Mouse (Mus musculus): ENCODE results near the gene Zhx3.

The Zhx3 gene

GRCm38 (mm10) chr2:160872890-160873382, at the start of gene Zhx3:
TSS of gene Zhx3 (minus strand) at chr2:160872998.
- peak; percentile 28 for DNase-seq (ENCODE audit: low read depth, low spot score)

DNA sequence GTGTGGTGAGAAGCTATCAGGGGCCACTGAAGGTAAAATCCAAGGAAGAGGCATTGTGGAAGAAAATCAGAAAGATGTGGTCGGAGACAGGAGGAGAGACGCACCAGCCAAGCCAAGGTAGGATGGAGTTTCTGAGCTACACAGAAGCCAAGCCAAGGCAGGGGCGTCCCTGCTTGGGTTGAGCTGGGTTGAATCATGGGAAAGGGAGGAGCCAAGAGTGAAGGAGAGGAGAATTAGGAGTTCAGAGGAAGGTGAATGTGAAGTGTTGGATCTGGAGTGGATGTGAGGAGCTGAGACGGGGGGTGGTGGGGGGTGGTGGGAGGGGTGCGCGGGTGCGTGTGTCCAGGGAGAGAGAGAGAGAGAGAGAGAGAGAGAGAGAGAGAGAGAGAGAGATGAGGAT, 48.5 kb upstream of the Zhx3 start:
- DNase-seq (ENCODE audit: low read depth, low spot score), result no peak

DNA sequence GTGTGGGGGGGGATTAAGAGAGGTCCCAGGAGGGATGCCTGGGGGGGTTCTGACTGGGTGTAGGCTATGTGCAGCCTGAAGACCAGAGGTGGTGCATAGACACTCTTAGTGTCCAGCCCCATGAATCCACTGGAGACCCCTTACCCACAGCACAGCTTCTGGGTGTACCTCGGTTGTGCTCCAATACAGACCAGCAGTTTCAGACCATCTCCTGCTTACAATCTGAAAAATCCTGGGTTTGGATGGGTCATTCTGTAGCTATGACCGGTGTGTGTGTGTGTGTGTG, 46.1 kb upstream of the Zhx3 start:
- DNase-seq (ENCODE audit: low read depth, low spot score), result no peak

DNA sequence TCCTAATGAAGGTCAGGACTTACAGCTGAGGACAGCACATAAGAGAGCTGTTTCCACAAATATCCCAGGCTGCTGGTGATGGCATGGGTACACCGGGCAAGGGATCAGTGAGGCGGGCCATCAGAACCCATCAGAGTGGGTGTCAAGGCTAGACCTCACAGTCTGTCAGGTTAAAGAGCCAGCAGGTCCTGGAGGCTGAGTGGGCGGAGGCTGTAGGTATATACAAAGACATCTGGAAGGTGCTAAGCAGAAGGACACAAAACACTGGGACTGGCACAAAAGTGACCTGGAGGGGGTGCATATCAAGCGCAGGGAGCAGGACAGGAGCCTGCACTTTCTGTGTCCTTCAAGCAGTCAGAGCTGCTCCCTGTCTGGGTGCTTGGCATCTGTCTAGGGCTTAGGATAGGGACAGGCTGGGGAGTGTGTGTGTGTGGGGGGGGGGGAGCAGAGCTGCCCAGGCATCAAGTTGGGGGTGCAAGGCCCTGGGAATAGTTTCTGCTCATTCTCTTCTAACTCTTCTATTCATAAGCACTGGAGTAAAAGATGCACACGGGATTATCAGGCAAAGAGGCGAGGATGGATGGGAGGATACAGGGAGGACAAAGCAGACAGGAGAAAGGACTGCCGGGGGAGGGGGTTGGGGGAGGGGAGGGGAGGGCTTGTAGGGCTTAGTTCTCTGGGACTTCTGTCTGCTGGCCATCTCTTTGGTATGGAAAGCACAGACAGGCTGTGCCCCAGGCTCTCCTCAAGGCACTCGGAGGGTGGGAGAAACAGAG, 45.5 kb upstream of the Zhx3 start:
- DNase-seq (ENCODE audit: low read depth, low spot score), result no peak

DNA sequence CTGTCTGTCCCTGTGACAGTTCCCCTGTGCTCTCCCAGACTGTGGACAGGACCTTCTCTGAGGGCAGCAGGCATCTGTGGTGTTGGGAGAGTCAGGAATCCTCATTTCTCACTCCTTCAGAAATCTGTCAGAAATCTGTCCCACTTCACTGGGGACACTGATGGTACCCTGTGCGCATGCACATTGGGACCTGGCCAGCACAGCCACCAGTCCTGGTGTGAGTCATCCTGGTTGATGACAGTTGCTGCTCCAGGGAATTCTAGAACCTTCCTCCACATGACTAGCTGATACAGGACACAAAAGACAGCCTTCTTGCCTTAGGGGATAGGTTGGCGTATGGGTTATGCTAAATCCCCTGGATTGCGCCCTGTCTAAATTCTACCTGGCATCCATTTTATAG, 44.5 kb upstream of the Zhx3 start:
- no peak for DNase-seq (ENCODE audit: low read depth, low spot score)

- DNase-seq (ENCODE audit: low read depth, low spot score), result no peak
Observed at GRCm38 (mm10) chr2:160916714-160917113, 43.9 kb upstream of the Zhx3 start.

- DNase-seq (ENCODE audit: low read depth, low spot score), result no peak
Observed at GRCm38 (mm10) chr2:160915821-160916610, 43.2 kb upstream of the Zhx3 start.

- DNase-seq (ENCODE audit: low read depth, low spot score), result no peak
Observed at GRCm38 (mm10) chr2:160914656-160915055, 41.9 kb upstream of the Zhx3 start.

GRCm38 (mm10) chr2:160912231-160912671, 39.5 kb upstream of the Zhx3 start, which contains the start of gene Emilin3:
TSS of gene Emilin3 (minus strand) at chr2:160912328.
- no peak for DNase-seq (ENCODE audit: low read depth, low spot score)

GRCm38 (mm10) chr2:160911558-160912201, 38.9 kb upstream of the Zhx3 start:
- no peak for DNase-seq (ENCODE audit: low read depth, low spot score)

- DNase-seq (ENCODE audit: low read depth, low spot score), result no peak
Observed at GRCm38 (mm10) chr2:160910633-160911032, 37.8 kb upstream of the Zhx3 start.

GRCm38 (mm10) chr2:160908607-160909006, 35.8 kb upstream of the Zhx3 start:
- no peak for DNase-seq (ENCODE audit: low read depth, low spot score)

DNA sequence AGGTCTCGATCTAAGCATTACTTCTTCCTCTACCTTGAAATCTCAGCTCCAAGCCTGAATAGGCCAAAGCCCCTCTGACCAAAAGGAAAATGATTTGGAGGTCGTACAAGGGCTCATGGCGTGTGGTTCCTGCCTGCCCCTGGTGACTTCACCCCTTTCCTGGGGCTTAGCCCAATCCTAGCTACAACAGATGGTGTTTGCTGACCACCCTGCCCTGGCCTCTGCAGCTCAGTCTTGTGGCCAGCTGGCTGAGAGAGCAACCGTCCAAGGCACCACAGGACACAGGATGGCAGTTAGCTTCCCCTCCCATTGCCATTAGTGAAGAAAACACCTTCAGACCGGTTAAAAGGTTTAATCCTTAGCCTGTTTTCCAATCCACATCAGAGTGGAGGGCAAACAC, 33.3 kb upstream of the Zhx3 start:
- DNase-seq (ENCODE audit: low read depth, low spot score), result no peak

DNA sequence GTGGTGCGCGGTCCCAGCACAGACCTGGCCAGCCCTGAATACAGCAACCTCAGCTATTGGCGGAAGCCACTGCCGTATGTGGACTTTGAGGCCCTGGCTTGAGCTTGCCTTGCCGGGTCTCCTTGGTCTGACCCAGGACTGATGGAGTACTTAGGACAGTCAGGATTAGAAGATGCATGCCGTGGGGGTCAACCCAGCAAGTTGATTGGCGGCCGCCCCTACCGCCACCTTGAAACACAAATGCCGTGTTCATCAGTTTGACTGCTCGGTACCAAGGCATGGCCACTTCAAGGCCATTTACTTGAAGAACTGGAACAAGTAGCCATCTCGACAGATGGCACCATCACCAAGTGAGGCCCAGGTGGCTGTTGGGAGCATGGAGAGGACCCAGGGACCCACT, 32.5 kb upstream of the Zhx3 start:
- DNase-seq (ENCODE audit: low read depth, low spot score), result no peak

- no peak for DNase-seq (ENCODE audit: low read depth, low spot score)
Observed at GRCm38 (mm10) chr2:160901656-160902412, 29.0 kb upstream of the Zhx3 start.

- DNase-seq (ENCODE audit: low read depth, low spot score), result no peak
Observed at GRCm38 (mm10) chr2:160891697-160892096, 18.9 kb upstream of the Zhx3 start.

DNA sequence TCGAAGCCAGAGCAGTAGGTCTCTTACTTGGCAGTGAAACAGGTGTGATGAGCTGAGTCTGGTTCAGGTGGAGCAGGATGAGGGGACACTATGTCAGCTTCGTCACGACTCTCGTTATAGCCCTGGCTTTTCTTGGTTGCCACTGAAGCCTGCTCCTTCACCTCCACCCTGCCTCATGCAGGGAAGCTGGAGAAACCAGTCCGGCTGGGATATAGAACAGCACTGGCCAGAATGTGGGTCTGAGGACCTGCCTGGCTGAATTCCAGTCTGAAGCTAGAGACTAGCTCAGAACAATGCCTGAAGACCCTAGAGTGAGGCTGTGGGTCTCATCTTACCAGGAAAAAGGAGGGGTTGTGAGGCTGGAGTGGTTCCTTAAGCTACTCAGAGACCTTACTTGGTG, 18.2 kb upstream of the Zhx3 start:
- no peak for DNase-seq (ENCODE audit: low read depth, low spot score)

GRCm38 (mm10) chr2:160887859-160888258, 15.1 kb upstream of the Zhx3 start:
- peak; percentile 8 for DNase-seq (ENCODE audit: low read depth, low spot score)

DNA sequence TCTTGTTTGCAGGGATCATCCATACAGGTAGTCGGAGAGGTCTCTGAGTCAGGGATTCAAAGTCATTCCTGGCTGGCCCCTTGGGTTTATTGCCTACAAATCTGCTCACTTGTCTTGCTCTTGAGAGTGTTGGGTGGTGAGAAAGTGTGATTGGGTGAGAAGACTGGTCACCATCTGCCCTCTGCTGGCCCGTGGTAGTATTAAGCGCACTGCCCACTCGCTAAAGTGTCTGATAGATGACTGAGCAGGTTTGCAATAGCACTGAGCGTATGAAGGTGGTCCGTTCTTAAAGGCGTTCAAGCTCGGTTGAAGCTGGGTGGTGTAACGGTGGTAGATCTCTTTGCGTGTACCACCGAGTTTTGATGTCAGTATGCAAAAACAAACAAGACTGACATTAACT, 14.5 kb upstream of the Zhx3 start:
- peak; percentile 45 for DNase-seq (ENCODE audit: low read depth, low spot score)

DNA sequence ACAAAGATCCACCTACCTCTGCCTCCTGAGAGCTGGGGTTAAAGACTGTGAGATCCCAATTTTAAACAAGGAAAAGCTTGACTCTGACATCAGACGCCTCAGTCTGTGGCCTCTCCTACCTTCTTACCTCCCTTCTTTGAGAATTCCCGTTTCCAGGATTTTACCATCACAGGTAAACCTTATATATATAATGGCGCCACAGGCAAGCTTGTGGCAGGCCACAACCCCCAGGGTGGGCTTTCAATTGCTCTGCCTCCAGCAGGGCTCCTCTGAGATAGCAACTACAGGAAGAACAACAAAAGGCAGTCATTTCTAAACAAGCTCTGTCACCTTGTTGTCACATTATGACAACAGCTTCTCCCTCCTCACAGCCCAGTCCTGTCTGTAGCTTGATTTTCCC, 13.4 kb upstream of the Zhx3 start:
- DNase-seq (ENCODE audit: low read depth, low spot score), result no peak

- no peak for DNase-seq (ENCODE audit: low read depth, low spot score)
Observed at GRCm38 (mm10) chr2:160884830-160885229, 12.0 kb upstream of the Zhx3 start.

DNA sequence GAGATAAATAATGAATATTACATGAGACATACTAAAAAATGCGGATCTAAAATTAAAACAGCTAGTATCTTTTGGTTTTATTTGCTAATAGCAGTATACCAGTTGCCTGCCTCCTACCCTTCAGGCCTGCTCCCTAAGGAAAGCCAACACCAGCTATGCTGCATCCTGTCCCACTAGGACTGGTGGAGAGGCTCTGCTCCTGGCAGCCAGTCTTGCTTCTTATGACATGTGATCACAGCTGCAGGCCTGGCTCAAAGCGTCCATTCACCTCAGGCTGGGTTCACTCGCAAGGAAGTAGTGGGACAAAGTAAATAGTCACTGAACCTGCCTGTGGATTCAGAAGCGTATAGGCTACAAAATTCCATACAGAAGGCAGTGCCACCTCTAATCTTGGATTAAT, 11.1 kb upstream of the Zhx3 start:
- no peak for DNase-seq (ENCODE audit: low read depth, low spot score)
